Mouse (Mus musculus) heart, postnatal 0 days (tissue): ENCODE measurements around the gene Hunk.

ENCODE experiments used
- CTCF ChIP-seq: IDR thresholded peaks from 2 replicates; pipeline ENCODE4 v1.5.1; 2016; ENCODE audit warnings: antibody characterized with exemption, control low read depth, low read depth
- EP300 ChIP-seq: IDR thresholded peaks from 2 replicates; pipeline ENCODE4 v1.6.1; 2016; ENCODE audit warnings: antibody characterized with exemption, low read depth

- TF ChIP-seq CTCF (no peak), EP300 (no peak)
Measured at GRCm38 (mm10) chr16:90418661-90419060, 32.8 kb downstream of the Hunk start.
